Mouse (Mus musculus) lung, embryonic 14.5 days (tissue): Measurements from ENCODE around the gene Gtpbp8. TPM values are rescaled to one million over a fixed set of nuclear protein-coding genes. Genes with fewer than 3 reads are reported as not detected.

Experiments
- ATAC-seq: fragments of 200-750 bp; cut with Nextera tagmentation; 2 replicates; pipeline ENCODE4 v1.8.0; 2017; ENCODE audit warnings: mild to moderate bottlenecking, moderate TSS enrichment, moderate library complexity; ENCODE audit not compliant: insufficient read depth
- DNase-seq: peaks from one replicate; pipeline ENCODE4 v3.0.0-alpha.2; 2015
- H3K27ac ChIP-seq: fragments of 300-500 bp; sonication (generic); 2 replicates; pipeline ENCODE4 v1.5.1; 2014; ENCODE audit warnings: low read depth, mild to moderate bottlenecking, moderate library complexity
- H3K27me3 ChIP-seq: fragments of 300-500 bp; sonication (generic); 2 replicates; pipeline ENCODE4 v1.6.1; 2014; ENCODE audit warnings: low read length, control low read depth; ENCODE audit not compliant: insufficient read depth
- H3K36me3 ChIP-seq: fragments of 300-500 bp; sonication (generic); 2 replicates; pipeline ENCODE4 v1.6.1; 2014; ENCODE audit warnings: control low read depth; ENCODE audit not compliant: insufficient read depth
- H3K4me1 ChIP-seq: fragments of 300-500 bp; sonication (generic); 2 replicates; pipeline ENCODE4 v1.6.1; 2014; ENCODE audit warnings: antibody characterized with exemption, control low read depth; ENCODE audit not compliant: insufficient read depth
- H3K4me2 ChIP-seq: fragments of 300-500 bp; sonication (generic); 2 replicates; pipeline ENCODE4 v1.6.1; 2014; ENCODE audit warnings: mild to moderate bottlenecking
- H3K4me3 ChIP-seq: fragments of 300-500 bp; sonication (generic); 2 replicates; pipeline ENCODE4 v1.5.1; 2014; ENCODE audit warnings: low read depth, low read length
- H3K9ac ChIP-seq: fragments of 300-500 bp; sonication (generic); 2 replicates; pipeline ENCODE4 v1.6.1; 2014
- H3K9me3 ChIP-seq: fragments of 300-500 bp; sonication (generic); 2 replicates; pipeline ENCODE4 v1.6.1; 2016; ENCODE audit warnings: low read depth, low read length, control low read depth
- CTCF ChIP-seq: IDR thresholded peaks from 2 replicates; pipeline ENCODE4 v1.5.1; 2016; ENCODE audit warnings: antibody characterized with exemption, low read depth
- WGBS: fragments of 180-500 bp; shearing (Covaris S2); extraction: QIAGEN DNeasy Blood & Tissue Kit; methylation state at CpG from one replicate; pipeline ENCODE4 v1.1.7; 2014; 5-methylcytosine and 5-hydroxymethylcytosine counted together
- polyA plus RNA-seq: library from polyadenylated mRNA; unstranded; fragments of >200 nt; fragmentation: Nextera tagmentation; extraction: Ambion mirVana; gene quantifications from 2 replicates; pipeline ENCODE4 v1.2.1, GENCODE M21; 2014

Gene Gtpbp8
- polyA plus RNA-seq, 1 experiment from 2014 or later = 31.8 TPM

- Histone ChIP-seq H3K4me3 (no peak overlapping the region), H3K9me3 (no peaks in the 10 kb centered on the region), H3K36me3 (peaks cover 52% of the 10 kb centered on the region), H3K9ac (no peak overlapping the region), H3K4me2 (no peak overlapping the region), H3K27me3 (no peaks in the 10 kb centered on the region), H3K27ac (no peak overlapping the region), H3K4me1 (peaks cover 5% of the 10 kb centered on the region)
- no peak for TF ChIP-seq CTCF
- DNase-seq (no peak), ATAC-seq (no peak)
- WGBS = 95% methylated on average over 3 of the region's 3 CpGs
Measured at GRCm38 (mm10) chr16:44727525-44727924, 18.6 kb downstream of the Gtpbp8 start.

DNA sequence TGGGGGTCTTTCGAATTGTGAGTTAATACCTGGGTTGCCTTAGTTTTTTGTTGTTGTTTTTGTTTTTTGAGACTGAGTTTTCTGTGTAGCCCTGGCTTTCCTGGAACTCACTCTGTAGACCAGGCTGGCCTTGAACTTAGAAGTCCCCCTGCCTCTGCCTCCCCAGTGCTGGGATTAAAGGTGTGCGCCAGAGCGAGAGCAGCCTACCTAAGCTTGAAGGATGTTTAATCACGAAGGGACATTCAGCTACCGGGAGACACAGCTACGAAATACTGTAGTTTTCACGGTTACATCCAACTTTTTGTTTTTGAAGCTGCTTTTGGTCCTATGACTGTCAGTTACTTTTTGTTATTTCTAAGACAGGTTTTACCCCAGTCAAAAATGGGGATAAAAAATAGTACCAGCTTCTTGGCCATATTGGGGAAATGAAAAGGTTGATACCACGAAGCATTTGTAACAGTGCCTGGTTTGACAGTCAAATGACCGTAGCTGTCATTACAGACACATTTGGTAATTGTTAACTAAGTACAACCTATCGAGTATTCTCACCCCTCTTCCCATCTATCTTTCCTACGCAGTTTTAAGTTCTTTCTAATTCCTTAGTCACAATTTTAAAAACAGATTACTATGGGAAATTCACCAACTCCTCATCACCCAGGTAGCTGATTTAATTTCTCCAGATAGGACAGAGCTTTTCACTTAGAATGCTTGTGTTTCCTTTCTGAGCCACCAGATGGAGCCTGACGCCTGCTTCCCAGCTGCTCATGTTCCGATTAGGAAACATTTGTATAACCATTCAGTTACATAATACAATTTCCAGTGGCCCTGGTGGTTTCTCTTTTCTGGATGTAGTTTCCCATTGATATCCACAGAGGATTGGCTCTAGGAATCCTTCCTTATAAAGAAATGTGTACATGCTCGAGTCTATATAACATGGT is 20.6 kb downstream of the Gtpbp8 start:
- Histone ChIP-seq H3K9me3 (no peaks in the 10 kb centered on the region), H3K27ac (peak overlapping the region; percentile 96)
- 39% methylated on average over 14 of the region's 14 CpGs for WGBS

DNA sequence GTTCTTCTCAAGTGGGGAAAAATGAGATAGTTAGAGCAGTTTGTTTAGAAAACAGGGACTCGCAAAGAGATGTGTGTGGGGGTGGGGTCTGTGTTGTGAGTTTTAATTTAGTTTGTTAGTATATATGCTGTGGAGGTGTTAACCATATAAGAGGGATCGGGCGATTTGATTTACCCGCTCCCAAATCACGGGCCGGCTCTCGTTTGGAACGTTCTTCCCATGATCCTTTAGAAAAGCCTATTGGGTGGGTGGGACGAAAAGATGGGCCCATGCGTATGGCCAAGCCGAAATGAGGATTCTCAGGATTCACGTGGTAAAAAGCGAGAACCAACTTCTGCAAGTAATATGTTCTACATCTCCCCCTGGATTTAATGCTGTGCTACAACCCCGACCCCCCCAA is 21.3 kb downstream of the Gtpbp8 start:
- peak overlapping the region; percentile 87 for H3K9ac ChIP-seq
- peak overlapping the region; percentile 96 for H3K27ac ChIP-seq
- H3K4me2 ChIP-seq = peak overlapping the region; percentile 77
- peak overlapping the region; percentile 78 for H3K4me3 ChIP-seq
- no peak for TF ChIP-seq CTCF
- ATAC-seq = peak; percentile 26
- peaks cover 5% of the 10 kb centered on the region for H3K4me1 ChIP-seq
- H3K36me3 ChIP-seq = peaks cover 32% of the 10 kb centered on the region
- WGBS = 0% methylated on average over 14 of the region's 14 CpGs
- DNase-seq = peak; percentile 83
- H3K27me3 ChIP-seq = no peaks in the 10 kb centered on the region
- H3K9me3 ChIP-seq = no peaks in the 10 kb centered on the region

More for the DNA sequence above, 20.6 kb downstream of the Gtpbp8 start:
- H3K9ac ChIP-seq = peak overlapping the region; percentile 87
- DNase-seq (peak; percentile 92), ATAC-seq (no peak)
- H3K4me1 ChIP-seq = peaks cover 5% of the 10 kb centered on the region
- no peaks in the 10 kb centered on the region for H3K27me3 ChIP-seq
- peak; percentile 88 for TF ChIP-seq CTCF
- H3K4me3 ChIP-seq = peak overlapping the region; percentile 78
- H3K36me3 ChIP-seq = peaks cover 33% of the 10 kb centered on the region
- H3K4me2 ChIP-seq = peak overlapping the region; percentile 77

DNA sequence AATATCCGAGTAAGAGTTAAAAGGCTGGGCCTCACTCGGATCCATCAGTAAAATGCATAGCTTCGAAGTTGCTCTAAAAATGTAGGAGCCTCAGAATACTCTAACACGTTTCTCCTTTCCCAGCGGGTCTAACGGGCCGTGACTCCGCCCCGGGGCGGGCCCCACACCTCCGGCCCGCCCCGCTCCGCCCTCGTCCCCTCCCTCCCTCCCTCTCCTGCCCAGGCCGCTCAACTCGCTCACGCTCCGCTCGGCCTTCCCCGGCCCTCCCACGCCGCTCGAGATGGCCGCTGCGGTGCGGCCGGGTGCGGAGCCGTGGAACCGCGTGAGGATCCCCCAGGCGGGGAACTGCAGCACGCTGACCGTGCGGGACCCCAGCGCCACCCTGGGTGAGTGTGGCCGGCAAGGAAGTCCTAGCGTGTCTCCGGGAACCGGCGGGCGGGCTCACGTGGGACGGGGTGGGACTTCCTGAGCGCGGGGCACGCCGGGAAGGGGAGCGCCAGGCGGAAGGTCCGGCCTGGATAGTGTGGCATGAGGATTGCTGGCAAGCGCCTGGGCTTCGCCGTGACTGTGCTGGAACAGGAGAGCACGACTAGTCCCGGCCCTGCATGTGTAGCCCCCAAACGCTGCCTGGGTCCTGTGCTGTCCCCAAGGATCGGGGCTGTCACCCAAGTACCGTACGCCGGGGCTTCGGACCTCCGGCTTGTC is 21.9 kb downstream of the Gtpbp8 start, which contains the start of gene Nepro:
Gene Nepro (plus strand): TSS at position 219 of the 705 bp plus-strand sequence.
- Histone ChIP-seq H3K9me3 (no peaks in the 10 kb centered on the region), H3K4me2 (peak within 1 kb of the TSS; percentile 77), H3K27me3 (no peaks in the 10 kb centered on the region), H3K36me3 (peaks cover 32% of the 10 kb centered on the region), H3K27ac (peak within 1 kb of the TSS; percentile 96), H3K4me3 (peak within 1 kb of the TSS; percentile 78), H3K9ac (peak within 1 kb of the TSS; percentile 87), H3K4me1 (peaks cover 9% of the 10 kb centered on the region)
- ATAC-seq (peak; percentile 97), DNase-seq (peak; percentile 93)
- no peak for TF ChIP-seq CTCF
- WGBS = under 1% methylated on average over 63 of the region's 64 CpGs

- Histone ChIP-seq H3K4me3 (no peak overlapping the region), H3K27ac (peak overlapping the region; percentile 67; the same call in 1 of the 2 replicates), H3K4me1 (peaks cover 9% of the 10 kb centered on the region), H3K9me3 (no peaks in the 10 kb centered on the region), H3K27me3 (no peaks in the 10 kb centered on the region), H3K9ac (no peak overlapping the region), H3K36me3 (peaks cover 19% of the 10 kb centered on the region), H3K4me2 (peak overlapping the region; percentile 77; the same call in 1 of the 2 replicates)
- TF ChIP-seq CTCF = no peak
- DNase-seq (peak; percentile 72), ATAC-seq (no peak)
- WGBS = 52% methylated on average over 2 of the region's 2 CpGs
Measured at GRCm38 (mm10) chr16:44722666-44723065, 23.5 kb downstream of the Gtpbp8 start.

- WGBS = 73% methylated on average over 3 of the region's 3 CpGs
- no peak overlapping the region for H3K27ac ChIP-seq
- H3K27me3 ChIP-seq = no peaks in the 10 kb centered on the region
- no peak for ATAC-seq
- H3K4me2 ChIP-seq = no peak overlapping the region
- H3K4me1 ChIP-seq = peaks cover 9% of the 10 kb centered on the region
- DNase-seq = peak; percentile 69
- no peak overlapping the region for H3K9ac ChIP-seq
- H3K36me3 ChIP-seq = peaks cover 14% of the 10 kb centered on the region; the same call in 1 of the 2 replicates
- no peak overlapping the region for H3K4me3 ChIP-seq
- TF ChIP-seq CTCF = peak; percentile 71
- H3K9me3 ChIP-seq = no peaks in the 10 kb centered on the region
Measured at GRCm38 (mm10) chr16:44720518-44720917, 25.6 kb downstream of the Gtpbp8 start.
